Mouse (Mus musculus) heart, adult 2 months (tissue): ENCODE measurements around the gene 4930402F06Rik. TPM values are rescaled to one million over a fixed set of nuclear protein-coding genes. Genes with fewer than 3 reads are reported as not detected.
A peak's percentile ranks its signal among the peaks of the same experiment; 100 is the strongest.

ENCODE experiments used
- DNase-seq, 2 experiments: peaks; one replicate each; pipeline ENCODE4 v3.0.0; 2021
- H3K27ac ChIP-seq: fragments of 200-600 bp; 2 replicates; pipeline ENCODE4 v1.8.1; 2022
- H3K27me3 ChIP-seq: fragments of 200-500 bp; 2 replicates; pipeline ENCODE4 v1.6.1; 2012; ENCODE audit warnings: mild to moderate bottlenecking, low read length, inconsistent platforms, mixed read lengths; ENCODE audit not compliant: control insufficient read depth, insufficient read depth
- H3K36me3 ChIP-seq: fragments of 200-500 bp; 2 replicates; pipeline ENCODE4 v1.6.1; 2012; ENCODE audit warnings: low read length, inconsistent platforms; ENCODE audit not compliant: control insufficient read depth, insufficient read depth
- H3K4me1 ChIP-seq: fragments of 200-500 bp; 2 replicates; pipeline ENCODE4 v1.6.1; 2011; ENCODE audit warnings: low read length; ENCODE audit not compliant: control insufficient read depth, insufficient read depth
- H3K4me3 ChIP-seq: fragments of 200-600 bp; 2 replicates; pipeline ENCODE4 v1.8.1; 2022
- H3K79me2 ChIP-seq: fragments of 200-500 bp; replicated peaks from 2 replicates; pipeline ENCODE4 v1.6.1; 2012; ENCODE audit warnings: mild to moderate bottlenecking, inconsistent platforms, low read length, moderate library complexity, mixed read lengths; ENCODE audit not compliant: control insufficient read depth, insufficient read depth
- H3K9ac ChIP-seq: fragments of 200-500 bp; 2 replicates; pipeline ENCODE4 v1.6.1; 2012; ENCODE audit warnings: low read depth, mild to moderate bottlenecking, control low read depth, inconsistent platforms, low read length, mixed read lengths
- CTCF ChIP-seq: fragments of 200-600 bp; IDR thresholded peaks from 2 replicates; pipeline ENCODE4 v1.8.1; 2022; ENCODE audit warnings: antibody characterized with exemption, mild to moderate bottlenecking, moderate library complexity
- EP300 ChIP-seq: fragments of 200-500 bp; IDR thresholded peaks from 2 replicates; pipeline ENCODE4 v1.6.1; 2011; ENCODE audit warnings: low read depth, low read length, control low read depth; ENCODE audit not compliant: insufficient read depth
- POLR2A ChIP-seq: fragments of 200-500 bp; IDR thresholded peaks from 2 replicates; pipeline ENCODE4 v1.6.1; 2011; ENCODE audit warnings: mild to moderate bottlenecking, low read depth, low read length, control low read depth; ENCODE audit not compliant: insufficient read depth
- WGBS: fragments of 180-500 bp; shearing (Covaris S2); methylation state at CpG from one replicate; pipeline ENCODE4 v1.1.7; 2018; 5-methylcytosine and 5-hydroxymethylcytosine counted together
- intact Hi-C: fragments of 180-260 bp; cut with DNase I; formaldehyde crosslinking; loops from one replicate; pipeline ENCODE4 v1.15.1; 2025
- polyA plus RNA-seq: library from polyadenylated mRNA; depleted of rRNA; stranded (reverse); fragments of >200 nt; gene quantifications from 2 replicates; pipeline ENCODE4 v1.2.3, GENCODE M21; 2012
- total RNA-seq, 2 experiments: library from RNA; stranded (reverse); gene quantifications; 2 replicates each; pipeline ENCODE4 v1.2.3; 2021

Gene 4930402F06Rik
- total and polyA plus RNA-seq, 3 experiments: not detected

- no peak overlapping the region for H3K4me3 ChIP-seq
- H3K4me1 ChIP-seq: no peaks in the 10 kb centered on the region
- no peaks in the 10 kb centered on the region for H3K27me3 ChIP-seq
- H3K9ac ChIP-seq: no peak overlapping the region
- no peaks in the 10 kb centered on the region for H3K36me3 ChIP-seq
- intact Hi-C loops: no loop called here
- H3K27ac ChIP-seq: peak overlapping the region; percentile 81
- DNase-seq: peak; percentile 40 to 71
- TF ChIP-seq POLR2A (no peak), EP300 (0 out of 2 replicates have a peak, but pooled peaks have one; percentile 29)
- WGBS: 42% methylated on average over 9 of the region's 9 CpGs
- no peaks in the 10 kb centered on the region for H3K79me2 ChIP-seq
Observed at GRCm38 (mm10) chr2:35385441-35385871, 11.5 kb downstream of the 4930402F06Rik start.

- no peak for DNase-seq
- Histone ChIP-seq H3K4me3 (no peak overlapping the region), H3K9ac (no peak overlapping the region), H3K36me3 (no peaks in the 10 kb centered on the region), H3K79me2 (no peaks in the 10 kb centered on the region), H3K27ac (no peak overlapping the region), H3K4me1 (no peaks in the 10 kb centered on the region), H3K27me3 (no peaks in the 10 kb centered on the region)
- intact Hi-C loops: no loop called here
- TF ChIP-seq POLR2A (no peak), EP300 (no peak), CTCF (no peak)
- WGBS: 72% methylated on average over 9 of the region's 9 CpGs
Observed at GRCm38 (mm10) chr2:35379306-35379705, 17.7 kb downstream of the 4930402F06Rik start.

GRCm38 (mm10) chr2:35377600-35377999 lies 19.4 kb downstream of the 4930402F06Rik start:
- H3K27ac ChIP-seq: no peak overlapping the region
- H3K36me3 ChIP-seq: no peaks in the 10 kb centered on the region
- H3K79me2 ChIP-seq: no peaks in the 10 kb centered on the region
- intact Hi-C loops: no loop called here
- no peak overlapping the region for H3K4me3 ChIP-seq
- no peak overlapping the region for H3K9ac ChIP-seq
- TF ChIP-seq EP300 (no peak), CTCF (no peak), POLR2A (no peak)
- no peaks in the 10 kb centered on the region for H3K4me1 ChIP-seq
- 35% methylated on average over 6 of the region's 6 CpGs for WGBS
- DNase-seq: no peak
- H3K27me3 ChIP-seq: no peaks in the 10 kb centered on the region

- Histone ChIP-seq H3K9ac (no peak overlapping the region), H3K4me3 (no peak overlapping the region), H3K27me3 (no peaks in the 10 kb centered on the region), H3K4me1 (no peaks in the 10 kb centered on the region), H3K36me3 (no peaks in the 10 kb centered on the region), H3K27ac (no peak overlapping the region), H3K79me2 (no peaks in the 10 kb centered on the region)
- WGBS: 32% methylated on average over 3 of the region's 3 CpGs
- TF ChIP-seq EP300: no peak
- TF ChIP-seq CTCF: peak; percentile 72
- TF ChIP-seq POLR2A: no peak
- intact Hi-C loops: no loop called here
- DNase-seq: no peak
Observed at GRCm38 (mm10) chr2:35373003-35373402, 24.0 kb downstream of the 4930402F06Rik start.

- no peak for DNase-seq
- no peaks in the 10 kb centered on the region for H3K79me2 ChIP-seq
- H3K4me1 ChIP-seq: no peaks in the 10 kb centered on the region
- no peaks in the 10 kb centered on the region for H3K27me3 ChIP-seq
- no peak overlapping the region for H3K4me3 ChIP-seq
- intact Hi-C loops: no loop called here
- H3K27ac ChIP-seq: no peak overlapping the region
- H3K36me3 ChIP-seq: no peaks in the 10 kb centered on the region
- H3K9ac ChIP-seq: no peak overlapping the region
- TF ChIP-seq EP300 (no peak), CTCF (no peak), POLR2A (no peak)
Observed at GRCm38 (mm10) chr2:35370686-35371085, 26.3 kb downstream of the 4930402F06Rik start.

GRCm38 (mm10) chr2:35367629-35368028 lies 29.3 kb downstream of the 4930402F06Rik start, which contains the start of gene 4930568D16Rik:
Gene 4930568D16Rik, minus strand, starts transcription at chr2:35367729.
- Histone ChIP-seq H3K36me3 (no peaks in the 10 kb centered on the region), H3K4me1 (no peaks in the 10 kb centered on the region), H3K4me3 (no peak within 1 kb of the TSS), H3K27ac (no peak within 1 kb of the TSS), H3K9ac (no peak within 1 kb of the TSS), H3K79me2 (no peaks in the 10 kb centered on the region), H3K27me3 (no peaks in the 10 kb centered on the region)
- 43% methylated on average over 2 of the region's 2 CpGs for WGBS
- intact Hi-C loops: no loop called here
- DNase-seq: no peak
- TF ChIP-seq CTCF (no peak), POLR2A (no peak), EP300 (no peak)
